28 mouse cellular contexts compared by ENCODE assay signal in the genomic region with DNA sequence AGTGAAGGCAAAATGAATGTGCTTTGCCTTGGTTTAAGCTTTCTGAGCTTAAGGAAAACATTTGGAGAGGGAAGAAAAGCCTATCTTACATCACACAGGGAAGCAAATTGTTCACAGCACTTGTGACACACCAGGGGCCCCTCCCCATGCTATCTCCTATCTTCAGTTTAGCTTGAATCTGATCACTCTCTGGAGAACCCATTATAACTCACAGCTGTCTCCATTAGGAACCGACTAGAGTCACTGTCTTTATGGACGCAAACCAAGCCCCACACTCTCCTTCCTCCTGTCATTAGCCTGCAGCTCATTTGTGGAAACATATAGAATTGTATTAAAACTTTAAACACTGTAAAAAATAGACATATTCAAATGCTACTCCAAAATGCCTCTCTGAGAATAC.
"Had no signal": no experiment of that assay in that cellular context is flagged by ENCODE, and none has a peak within 500 bp of the region (broad histone marks: within the 10 kb centered on the region; RNA-seq: fewer than 3 reads in every experiment).

No protein-coding gene starts in this region.

- H3K4me3 ChIP-seq: embryonic facial prominence, embryonic 12.5 days; embryonic facial prominence, embryonic 13.5 days; embryonic facial prominence, embryonic 15.5 days; erythroblast, embryonic 14.5 days; forebrain, embryonic 10.5 days; forebrain, embryonic 12.5 days; forebrain, embryonic 13.5 days; forebrain, embryonic 15.5 days; gastrocnemius, adult 2 months; heart, adult 2 months had no signal

- H3K4me2 ChIP-seq: embryonic facial prominence, embryonic 12.5 days; embryonic facial prominence, embryonic 13.5 days; embryonic facial prominence, embryonic 15.5 days; forebrain, embryonic 12.5 days; forebrain, embryonic 13.5 days; forebrain, embryonic 15.5 days had no signal

- H3K27me3 ChIP-seq: embryonic facial prominence, embryonic 12.5 days; embryonic facial prominence, embryonic 13.5 days; embryonic facial prominence, embryonic 15.5 days; forebrain, embryonic 12.5 days; forebrain, embryonic 13.5 days; forebrain, embryonic 15.5 days had no signal

- ATAC-seq: forebrain, embryonic 13.5 days; forebrain, embryonic 14.5 days; forebrain, embryonic 15.5 days; forebrain, embryonic 16.5 days; forebrain, postnatal 0 days had no signal

- H3K9ac ChIP-seq: embryonic facial prominence, embryonic 12.5 days; embryonic facial prominence, embryonic 13.5 days; embryonic facial prominence, embryonic 15.5 days; forebrain, embryonic 12.5 days; forebrain, embryonic 13.5 days; forebrain, embryonic 15.5 days; forebrain, postnatal 0 days had no signal

- H3K27ac ChIP-seq: embryonic facial prominence, embryonic 12.5 days; embryonic facial prominence, embryonic 13.5 days; embryonic facial prominence, embryonic 15.5 days; forebrain, embryonic 10.5 days; forebrain, embryonic 12.5 days; forebrain, embryonic 13.5 days; forebrain, embryonic 15.5 days; gastrocnemius, adult 2 months; heart, adult 2 months had no signal

- H3K4me1 ChIP-seq: forebrain, embryonic 10.5 days; forebrain, embryonic 12.5 days; forebrain, embryonic 13.5 days; forebrain, embryonic 15.5 days had no signal

- H3K36me3 ChIP-seq: embryonic facial prominence, embryonic 12.5 days; embryonic facial prominence, embryonic 13.5 days; embryonic facial prominence, embryonic 15.5 days; forebrain, embryonic 10.5 days; forebrain, embryonic 12.5 days; forebrain, embryonic 15.5 days had no signal

- DNase-seq: cerebellum, adult 2 months; cerebellum, adult 8-10 months; cerebellum, adult 9-10 months; cerebellum, adult 9-11 months; cerebellum, postnatal 10 days; cerebellum, postnatal 14 days; cerebellum, postnatal 25 days; cerebellum, postnatal 36 days; embryo, embryonic 11 days; forebrain, postnatal 0 days; gastrocnemius, adult 2 months; gastrocnemius, postnatal 10 days; gastrocnemius, postnatal 14 days; gastrocnemius, postnatal 25 days; gastrocnemius, postnatal 36 days; heart, adult 11 months; heart, adult 18-20 months; heart, adult 2 months had no signal

- H3K9me3 ChIP-seq: embryonic facial prominence, embryonic 12.5 days; embryonic facial prominence, embryonic 13.5 days; embryonic facial prominence, embryonic 15.5 days; forebrain, embryonic 10.5 days; forebrain, embryonic 12.5 days; forebrain, embryonic 13.5 days; forebrain, embryonic 15.5 days had no signal
